Mouse (Mus musculus) embryonic stem cell, embryonic (primary cell): Measurements from ENCODE around the gene Sik3.

Experiments
- CTCF ChIA-PET, 4 experiments: fragments of 300-600 bp in 2 of 4; fragments of 350-600 bp in 2 of 4; sonication (Branson Sonifier 250); formaldehyde crosslinking; loops; one replicate each; lab custom pipeline; 2022; ENCODE audit warnings: inconsistent platforms in 2 of 4; lab: Charles Lee
- POLR2A ChIA-PET, 4 experiments: fragments of 300-600 bp in 2 of 4; fragments of 350-600 bp in 2 of 4; sonication (Branson Sonifier 250); formaldehyde crosslinking; loops; one replicate each; lab custom pipeline; 2022; ENCODE audit warnings: antibody characterized with exemption in 4 of 4, inconsistent platforms in 1 of 4; lab: Charles Lee

The Sik3 gene

GRCm38 (mm10) chr9:46240526-46241153 lies 228.0 kb downstream of the Sik3 start, which contains the start of gene Apoa4:
Apoa4 (plus strand) TSS chr9:46240696.
- POLR2A ChIA-PET = interaction anchor here in 1 of 4 experiments (1.7 kb wide), 1 partner anchor 10 kb away, joined by 6 read pairs; no protein-coding TSS in a partner anchor
- CTCF ChIA-PET = interaction anchor here in 2 of 4 experiments (0.7 to 1.4 kb wide), 2 partner anchors 10 to 12 kb away, joined by 3 to 5 read pairs; partner anchors contain the start of gene Apoa1 (in 1 of the 2)

GRCm38 (mm10) chr9:46241818-46242217 lies 229.2 kb downstream of the Sik3 start:
- ChIA-PET POLR2A (interaction anchor here in 2 of 4 experiments (1.0 to 1.7 kb wide), 2 partner anchors 12 to 66 kb away, joined by 3 to 6 read pairs; no protein-coding TSS in a partner anchor), CTCF (interaction anchor here in 2 of 4 experiments (1.6 to 3.5 kb wide), 2 partner anchors 12 to 57 kb away, joined by 4 to 11 read pairs; no protein-coding TSS in a partner anchor)

- POLR2A ChIA-PET = interaction anchor here in 2 of 4 experiments (0.7 to 1.0 kb wide), 5 partner anchors 10 to 124 kb away, joined by 3 to 6 read pairs (median 5); no protein-coding TSS in a partner anchor
- CTCF ChIA-PET = interaction anchor here (0.6 to 3.5 kb wide), 5 partner anchors 13 to 249 kb away, joined by 3 to 11 read pairs (median 4); no protein-coding TSS in a partner anchor
Observed at GRCm38 (mm10) chr9:46243122-46243521, 230.5 kb downstream of the Sik3 start.

GRCm38 (mm10) chr9:46243584-46243983 lies 231.0 kb downstream of the Sik3 start:
- CTCF ChIA-PET = interaction anchor here in 2 of 4 experiments (1.1 to 3.5 kb wide), 3 partner anchors 14 to 59 kb away, joined by 4 to 11 read pairs (median 6); no protein-coding TSS in a partner anchor
- POLR2A ChIA-PET = interaction anchor here in 1 of 4 experiments (0.7 kb wide), 1 partner anchor 125 kb away, joined by 6 read pairs; no protein-coding TSS in a partner anchor

- ChIA-PET CTCF (interaction anchor here (0.6 to 2.6 kb wide), 45 partner anchors 9 to 722 kb away, joined by 3 to 31 read pairs (median 4); partner anchors contain the start of genes Pafah1b2 (in 2 of the 4), Sik3 (in 2 of the 4) and Apoa1 (in 1 of the 4)), POLR2A (interaction anchor here in 3 of 4 experiments (0.6 to 3.8 kb wide), 11 partner anchors 12 to 444 kb away, joined by 3 to 17 read pairs (median 4); partner anchors contain the start of gene Apoa1 (in 1 of the 3))
Observed at GRCm38 (mm10) chr9:46246752-46247324, 234.2 kb downstream of the Sik3 start.

GRCm38 (mm10) chr9:46256177-46256576 lies 243.6 kb downstream of the Sik3 start:
- CTCF ChIA-PET = interaction anchor here in 2 of 4 experiments (0.7 to 1.8 kb wide), 2 partner anchors 9 to 63 kb away, joined by 4 read pairs; no protein-coding TSS in a partner anchor
- POLR2A ChIA-PET = interaction anchor here in 1 of 4 experiments (1.8 kb wide), 1 partner anchor 13 kb away, joined by 4 read pairs; no protein-coding TSS in a partner anchor

GRCm38 (mm10) chr9:46256658-46257385 lies 244.2 kb downstream of the Sik3 start:
- CTCF ChIA-PET = interaction anchor here in 1 of 4 experiments (0.9 to 1.1 kb wide), 4 partner anchors 10 to 178 kb away, joined by 3 read pairs; partner anchors contain the start of gene Bud13
- POLR2A ChIA-PET = interaction anchor here in 3 of 4 experiments (0.6 to 1.3 kb wide), 7 partner anchors 11 to 372 kb away, joined by 3 to 6 read pairs (median 3); no protein-coding TSS in a partner anchor

- CTCF ChIA-PET = interaction anchor here in 1 of 4 experiments (0.9 to 1.1 kb wide), 4 partner anchors 11 to 179 kb away, joined by 3 read pairs; partner anchors contain the start of gene Bud13
- POLR2A ChIA-PET = interaction anchor here in 2 of 4 experiments (0.6 to 1.3 kb wide), 6 partner anchors 10 to 372 kb away, joined by 3 to 5 read pairs (median 3); no protein-coding TSS in a partner anchor
Observed at GRCm38 (mm10) chr9:46257546-46257945, 244.9 kb downstream of the Sik3 start.

GRCm38 (mm10) chr9:46259111-46259510 lies 246.5 kb downstream of the Sik3 start:
- CTCF ChIA-PET = no interaction called here
- POLR2A ChIA-PET = interaction anchor here in 2 of 4 experiments (0.7 to 2.0 kb wide), 5 partner anchors 10 to 207 kb away, joined by 3 to 6 read pairs (median 4); partner anchors contain the start of gene Bud13 (in 1 of the 2)

GRCm38 (mm10) chr9:46261131-46261530 lies 248.5 kb downstream of the Sik3 start:
- CTCF ChIA-PET = interaction anchor here in 2 of 4 experiments (0.6 to 0.9 kb wide), 2 partner anchors 12 to 32 kb away, joined by 3 to 4 read pairs; partner anchors contain the start of gene Zpr1 (in 1 of the 2)
- POLR2A ChIA-PET = interaction anchor here in 1 of 4 experiments (1.1 kb wide), 1 partner anchor 22 kb away, joined by 3 read pairs; the partner anchor contains the start of gene Bud13

- CTCF ChIA-PET = interaction anchor here in 1 of 4 experiments (2.1 kb wide), 1 partner anchor 83 kb away, joined by 8 read pairs; no protein-coding TSS in a partner anchor
- POLR2A ChIA-PET = interaction anchor here in 2 of 4 experiments (0.9 to 2.2 kb wide), 6 partner anchors 9 to 41 kb away, joined by 3 to 6 read pairs (median 3); no protein-coding TSS in a partner anchor
Observed at GRCm38 (mm10) chr9:46268343-46268873, 255.8 kb downstream of the Sik3 start, which contains the start of gene Apoa5. Apoa5 (plus strand) TSS chr9:46268633.

- POLR2A ChIA-PET = interaction anchor here in 3 of 4 experiments (0.9 to 2.2 kb wide), 12 partner anchors 9 to 48 kb away, joined by 3 to 10 read pairs (median 4); partner anchors contain the start of gene Bud13 (in 3 of the 3)
- CTCF ChIA-PET = interaction anchor here in 3 of 4 experiments (0.9 to 2.1 kb wide), 6 partner anchors 14 to 83 kb away, joined by 3 to 10 read pairs (median 6); partner anchors contain the start of gene Bud13 (in 2 of the 3)
Observed at GRCm38 (mm10) chr9:46269125-46269524, 256.5 kb downstream of the Sik3 start.

- POLR2A ChIA-PET = interaction anchor here (0.5 to 2.2 kb wide), 15 partner anchors 11 to 317 kb away, joined by 3 to 10 read pairs (median 4); partner anchors contain the start of gene Bud13 (in 2 of the 4)
- CTCF ChIA-PET = interaction anchor here (0.6 to 1.6 kb wide), 12 partner anchors 10 to 268 kb away, joined by 3 to 11 read pairs (median 4); partner anchors contain the start of gene Bud13 (in 2 of the 4)
Observed at GRCm38 (mm10) chr9:46270782-46271181, 258.2 kb downstream of the Sik3 start.

GRCm38 (mm10) chr9:46272070-46272469 lies 259.4 kb downstream of the Sik3 start:
- CTCF ChIA-PET = interaction anchor here (0.5 to 2.7 kb wide), 14 partner anchors 10 to 365 kb away, joined by 3 to 41 read pairs (median 3); partner anchors contain the start of genes Bud13 (in 2 of the 4), Apoa1 (in 1 of the 4), Pcsk7 (in 1 of the 4) and Rnf214 (in 1 of the 4)
- POLR2A ChIA-PET = interaction anchor here (0.9 to 3.6 kb wide), 7 partner anchors 11 to 317 kb away, joined by 3 to 36 read pairs (median 5); partner anchors contain the start of genes Bud13 (in 3 of the 4) and Sidt2 (in 1 of the 4)

- POLR2A ChIA-PET = interaction anchor here (0.9 to 3.6 kb wide), 10 partner anchors 10 to 317 kb away, joined by 3 to 36 read pairs (median 4); partner anchors contain the start of genes Bud13 (in 4 of the 4) and Sidt2 (in 1 of the 4)
- CTCF ChIA-PET = interaction anchor here (0.5 to 2.7 kb wide), 17 partner anchors 10 to 852 kb away, joined by 3 to 41 read pairs (median 3); partner anchors contain the start of genes Bud13 (in 3 of the 4), Apoa1 (in 1 of the 4), Pcsk7 (in 1 of the 4) and Rnf214 (in 1 of the 4)
Observed at GRCm38 (mm10) chr9:46272677-46273454, 260.2 kb downstream of the Sik3 start, which contains the start of gene Zpr1. Zpr1 (plus strand) TSS chr9:46273064.
